Mouse (Mus musculus) c-Kit-positive CD71-negative TER-119-negative erythroid progenitor cells, embryonic 14.5 days (primary cell): ENCODE measurements around the gene Psg20.
"Not testable (repeated sequence)": the region's sequence is repeated elsewhere in the genome, so short reads cannot be mapped to it uniquely, and the experiment has no call there.

Experiments
- DNase-seq: peaks from one replicate; pipeline ENCODE4 v3.0.0-alpha.2; 2013; ENCODE audit warnings: low read depth

Psg20 gene

GRCm38 (mm10) chr7:18686085-18686484 is at the start of gene Psg20:
Psg20 (minus strand) TSS chr7:18686185.
- no peak for DNase-seq

DNA sequence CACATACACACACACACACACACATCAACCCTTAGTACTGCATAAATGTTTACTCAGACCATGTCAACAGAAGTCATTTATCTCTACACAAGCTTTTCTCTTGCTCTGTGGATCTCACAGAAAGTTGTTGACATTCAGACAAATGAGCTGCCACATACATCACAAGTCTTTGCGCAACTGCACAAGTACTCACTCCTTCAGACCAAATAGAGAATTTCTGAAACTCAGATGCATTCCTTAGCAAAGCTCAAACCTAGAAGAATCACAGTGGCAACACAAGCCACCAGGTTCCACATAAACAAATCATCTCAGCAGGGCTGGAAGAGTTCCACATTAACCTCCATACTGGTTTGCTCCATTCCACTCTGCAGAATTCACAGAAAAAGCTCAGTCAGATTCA is 48.5 kb upstream of the Psg20 start:
- DNase-seq, result no peak

- no peak for DNase-seq
Observed at GRCm38 (mm10) chr7:18733111-18733510, 47.1 kb upstream of the Psg20 start.

- DNase-seq, result no peak
Observed at GRCm38 (mm10) chr7:18728391-18728790, 42.4 kb upstream of the Psg20 start.

- not testable (repeated sequence) for DNase-seq
Observed at GRCm38 (mm10) chr7:18725931-18726330, 39.9 kb upstream of the Psg20 start.

GRCm38 (mm10) chr7:18724001-18724400 is 38.0 kb upstream of the Psg20 start:
- DNase-seq, result no peak

- DNase-seq, result no peak
Observed at GRCm38 (mm10) chr7:18717790-18718189, 31.8 kb upstream of the Psg20 start, which contains the start of gene Psg22. Psg22 (plus strand) TSS chr7:18718090.

GRCm38 (mm10) chr7:18715546-18715945 is 29.6 kb upstream of the Psg20 start:
- no peak for DNase-seq

GRCm38 (mm10) chr7:18710846-18711245 is 24.9 kb upstream of the Psg20 start:
- no peak for DNase-seq

DNA sequence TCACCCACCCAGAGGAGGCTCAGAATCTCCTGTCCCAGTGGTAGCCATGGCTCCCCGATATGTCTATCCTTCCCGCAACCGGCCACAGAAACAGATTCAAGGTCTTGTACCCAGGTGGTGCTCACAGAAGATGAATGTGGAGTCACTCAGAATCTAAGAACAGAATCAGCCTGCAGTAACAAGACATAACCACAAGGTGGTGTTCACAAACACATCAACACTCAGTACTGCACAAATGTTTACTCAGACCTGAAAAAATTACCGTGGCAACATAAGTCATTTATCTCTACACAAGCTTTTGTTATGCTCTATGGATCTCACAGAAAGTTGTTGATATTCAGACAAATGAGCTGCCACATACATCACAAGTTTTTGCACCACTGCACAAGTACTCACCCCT is 24.3 kb upstream of the Psg20 start:
- not testable (repeated sequence) for DNase-seq

DNA sequence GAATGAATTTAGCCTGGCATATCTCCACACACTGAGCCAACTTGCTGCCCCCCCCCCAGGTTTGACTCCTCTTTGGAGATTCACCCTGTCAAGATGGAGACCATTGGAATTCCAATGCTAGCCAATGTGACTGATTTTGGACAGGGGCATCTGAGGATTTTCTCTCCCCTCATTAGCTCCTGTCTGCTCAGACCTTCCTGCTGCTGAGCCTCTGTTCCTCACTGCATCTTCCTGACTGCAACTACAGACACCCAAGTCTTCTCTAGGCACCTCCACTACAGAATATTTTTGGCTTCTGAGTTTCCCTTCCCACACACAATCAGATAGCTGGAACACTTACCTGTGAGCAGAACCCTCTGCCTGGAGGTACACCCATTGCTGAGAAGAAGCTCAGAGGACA is 399 bp downstream of the Psg20 start:
- no peak for DNase-seq

- peak; percentile 3 for DNase-seq
Observed at GRCm38 (mm10) chr7:18679772-18680171, 6.2 kb downstream of the Psg20 start.

- not testable (repeated sequence) for DNase-seq
Observed at GRCm38 (mm10) chr7:18656625-18657024, 29.4 kb downstream of the Psg20 start, which contains the start of gene Psg21. Psg21 (minus strand) TSS chr7:18656725.

DNA sequence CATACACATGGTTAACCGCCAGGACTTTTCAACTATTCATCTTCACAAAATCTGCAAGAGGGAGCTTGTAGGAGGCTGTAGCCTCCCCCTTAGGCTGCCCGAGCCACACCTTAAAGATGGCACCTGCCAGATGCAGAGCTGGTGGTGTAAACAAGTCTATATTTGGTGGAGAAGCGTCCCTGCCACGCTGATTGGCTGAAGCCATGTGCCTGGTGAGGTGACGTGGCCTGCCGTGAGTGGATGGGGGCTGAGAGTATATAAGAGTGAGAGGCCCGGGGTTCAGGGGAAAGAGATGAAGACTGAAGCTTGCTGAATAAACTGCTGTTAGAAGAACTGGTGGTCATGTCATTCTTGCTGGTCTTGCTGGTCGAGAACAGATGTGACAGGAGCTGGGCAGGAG is 59.1 kb downstream of the Psg20 start:
- DNase-seq, result not testable (repeated sequence)
